Mouse (Mus musculus) liver, postnatal 0 days (tissue): ENCODE data around the gene Ccnk.

Source experiments
- CTCF ChIP-seq: sonication (generic); IDR thresholded peaks from 2 replicates; pipeline ENCODE4 v1.5.1; 2016; ENCODE audit warnings: antibody characterized with exemption, low read depth
- EP300 ChIP-seq: IDR thresholded peaks from 2 replicates; pipeline ENCODE4 v1.6.1; 2016; ENCODE audit warnings: antibody characterized with exemption, low read depth, mild to moderate bottlenecking

DNA sequence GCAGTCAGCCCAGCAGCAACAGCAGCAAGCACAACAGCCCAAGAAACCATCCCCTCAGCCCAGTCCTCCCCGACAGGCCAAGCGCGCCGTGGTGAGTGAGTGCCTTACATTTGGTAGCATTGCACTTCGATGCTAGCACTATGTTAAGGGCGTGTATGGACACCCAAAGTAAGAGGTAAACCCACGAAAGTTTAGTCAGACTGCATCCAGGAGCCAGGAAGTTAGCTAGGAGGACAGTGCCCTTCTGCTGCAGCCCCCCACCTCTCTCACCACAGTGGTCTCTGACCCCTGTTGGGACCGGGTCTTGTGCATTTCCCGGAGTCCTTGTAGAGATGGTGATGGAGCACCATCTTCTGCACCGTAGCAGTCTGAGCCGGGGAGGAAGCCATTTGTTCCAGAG lies 16.4 kb downstream of the Ccnk start:
- no peak for TF ChIP-seq CTCF
- TF ChIP-seq EP300: no peak
